Mouse (Mus musculus): ENCODE measurements at regions not wholly inside any gene's neighbourhood (a gene's known extent, or its start where the extent isn't known, plus 50 kb on each side); places are given as distances from the start of the nearest gene placed in this dataset.

DNA sequence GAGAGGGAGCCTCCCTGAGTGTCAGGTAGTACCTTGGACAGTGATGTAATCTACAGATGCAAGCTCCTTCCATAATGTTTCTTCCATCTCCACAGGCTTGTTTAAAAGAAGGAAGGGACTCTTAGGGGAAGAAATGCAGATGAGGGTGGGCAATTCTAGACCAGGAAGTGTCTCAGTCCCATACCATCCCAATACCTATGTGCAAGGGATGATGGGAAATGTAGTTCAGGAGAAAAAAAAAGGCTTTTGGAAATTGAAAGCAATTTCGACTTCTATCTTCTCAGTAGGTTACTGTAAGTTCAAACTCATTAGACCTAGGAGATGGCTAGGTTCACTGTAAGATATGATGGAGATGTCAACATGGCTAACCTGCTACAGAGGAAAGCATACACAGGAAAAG lies 68.3 kb downstream of the Cd83 start:
- no peak for DNase-seq (ENCODE audit: low spot score)

DNA sequence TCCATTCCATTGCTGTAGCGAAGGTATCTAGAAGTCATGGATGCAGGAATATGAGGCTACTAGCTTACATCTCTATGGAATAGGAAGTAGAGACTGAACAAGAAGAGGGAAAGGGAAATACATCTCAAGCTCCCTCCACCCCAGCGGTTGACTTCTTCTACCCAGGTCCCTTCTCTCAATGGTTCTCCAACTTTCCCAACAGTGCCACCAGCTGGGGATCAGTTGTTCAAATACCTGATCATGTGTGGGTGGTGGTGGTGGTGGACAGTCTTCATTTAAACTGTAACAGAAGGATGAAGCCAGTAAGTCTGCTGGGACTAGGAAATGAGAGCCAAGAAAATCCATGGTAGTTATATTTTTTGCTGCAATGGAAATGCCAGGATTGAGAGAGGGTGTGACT lies 70.4 kb downstream of the Cd83 start:
- DNase-seq (ENCODE audit: low spot score) = no peak

DNA sequence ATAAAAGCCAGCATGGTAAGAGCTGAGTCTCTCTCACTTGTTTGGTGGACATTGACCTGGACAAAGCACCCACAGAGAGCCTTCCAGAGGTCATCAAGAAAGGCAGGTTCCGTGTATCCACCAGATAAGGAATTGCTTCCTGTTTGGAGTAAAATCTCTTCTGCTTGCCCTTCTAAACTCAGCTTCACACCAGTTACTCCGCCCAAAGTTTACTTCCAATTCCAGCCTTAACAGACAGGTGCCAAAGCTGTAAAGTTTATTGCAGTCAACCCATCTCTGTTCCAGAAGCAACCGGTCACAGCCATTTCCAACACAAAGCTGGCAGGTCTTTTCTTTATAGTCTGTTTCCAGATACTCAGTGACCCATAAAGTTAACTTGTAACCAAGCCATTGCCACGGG lies 76.4 kb downstream of the Cd83 start:
- DNase-seq (ENCODE audit: low spot score) = no peak

DNA sequence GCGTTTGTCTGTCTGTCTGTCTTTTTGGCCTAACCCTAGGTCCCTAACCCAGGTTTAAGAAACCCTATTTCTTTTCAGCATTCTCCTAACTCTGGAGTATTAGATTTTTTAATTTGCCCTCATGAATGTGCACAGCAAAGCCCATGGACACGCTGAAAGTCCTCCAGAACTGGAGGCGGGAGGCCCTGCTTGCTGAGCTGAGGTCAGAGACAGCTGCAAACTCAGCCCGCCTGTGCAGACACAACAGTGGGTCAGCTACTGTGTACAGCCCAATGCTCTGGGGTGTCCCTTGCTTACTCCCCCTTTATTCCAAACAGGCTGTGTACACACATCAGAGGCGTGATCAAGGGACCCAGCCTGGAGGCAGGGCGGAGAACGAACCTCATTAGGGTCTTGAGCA lies 76.8 kb downstream of the Cd83 start:
- DNase-seq (ENCODE audit: low spot score) = no peak

DNA sequence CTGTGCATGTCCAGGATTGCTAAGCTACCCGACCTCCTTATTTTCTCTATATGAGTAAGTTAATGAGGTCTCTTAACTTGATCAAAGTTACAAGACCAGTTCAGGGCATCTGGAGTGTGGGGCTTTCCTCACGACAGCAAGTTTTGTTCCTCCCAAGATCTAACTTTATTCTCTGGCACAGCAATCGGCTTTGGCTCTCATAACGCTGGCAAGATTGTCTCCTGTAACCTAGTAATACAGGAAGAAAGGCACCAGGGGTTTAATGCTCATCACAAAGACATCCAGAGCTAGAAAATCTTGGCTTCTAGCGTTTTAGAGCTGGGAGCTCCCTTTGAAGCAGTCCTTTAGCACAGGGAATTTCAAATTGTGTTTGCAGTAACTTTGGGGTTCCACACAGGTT lies 77.5 kb downstream of the Cd83 start:
- no peak for DNase-seq (ENCODE audit: low spot score)

DNA sequence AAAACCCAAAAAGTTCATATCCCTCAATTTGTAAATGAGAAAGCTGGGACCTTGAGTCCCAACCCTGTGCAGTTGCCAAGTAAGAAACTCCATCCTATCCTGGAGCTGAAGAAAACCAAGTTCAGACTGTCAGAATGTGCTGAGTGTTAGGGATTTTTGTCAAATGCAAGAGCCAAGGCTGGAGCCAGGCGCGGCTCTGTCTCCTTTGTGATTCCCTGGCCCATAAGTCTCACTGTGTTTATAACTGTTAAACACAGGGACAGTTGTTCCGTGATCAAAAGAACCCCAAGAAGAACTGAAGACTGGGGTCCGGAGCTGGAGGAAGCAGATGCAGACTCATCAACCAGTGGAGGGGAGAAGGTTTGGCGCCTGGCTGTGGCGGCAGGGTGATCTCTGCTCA lies 78.0 kb downstream of the Cd83 start:
- DNase-seq (ENCODE audit: low spot score) = no peak

DNA sequence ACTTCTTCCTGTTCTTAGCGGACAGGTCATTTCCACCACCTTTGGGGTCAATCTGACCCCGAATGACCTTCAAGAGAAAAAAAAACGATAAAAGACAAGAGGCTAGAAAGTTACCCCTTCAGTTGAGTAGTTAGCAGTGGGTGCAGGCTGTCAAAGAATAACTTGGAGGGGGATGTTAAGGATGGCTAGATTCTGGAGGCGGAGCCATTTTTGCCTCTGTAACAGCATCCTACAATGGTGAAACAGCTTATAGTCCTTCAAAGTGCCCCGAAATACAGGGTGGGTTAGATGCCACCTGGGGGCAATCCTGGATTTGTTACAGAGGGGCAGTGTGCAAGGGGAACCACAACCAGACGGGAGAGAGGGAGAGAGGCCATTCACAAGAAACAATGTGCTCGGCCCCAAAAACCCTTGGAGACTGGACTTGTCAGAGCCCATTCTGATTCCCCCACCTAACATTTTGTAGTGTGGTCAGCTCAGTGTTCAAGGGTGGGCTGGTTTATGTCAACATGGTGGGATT lies 79.1 kb downstream of the Cd83 start:
- no peak for DNase-seq (ENCODE audit: low spot score)

DNA sequence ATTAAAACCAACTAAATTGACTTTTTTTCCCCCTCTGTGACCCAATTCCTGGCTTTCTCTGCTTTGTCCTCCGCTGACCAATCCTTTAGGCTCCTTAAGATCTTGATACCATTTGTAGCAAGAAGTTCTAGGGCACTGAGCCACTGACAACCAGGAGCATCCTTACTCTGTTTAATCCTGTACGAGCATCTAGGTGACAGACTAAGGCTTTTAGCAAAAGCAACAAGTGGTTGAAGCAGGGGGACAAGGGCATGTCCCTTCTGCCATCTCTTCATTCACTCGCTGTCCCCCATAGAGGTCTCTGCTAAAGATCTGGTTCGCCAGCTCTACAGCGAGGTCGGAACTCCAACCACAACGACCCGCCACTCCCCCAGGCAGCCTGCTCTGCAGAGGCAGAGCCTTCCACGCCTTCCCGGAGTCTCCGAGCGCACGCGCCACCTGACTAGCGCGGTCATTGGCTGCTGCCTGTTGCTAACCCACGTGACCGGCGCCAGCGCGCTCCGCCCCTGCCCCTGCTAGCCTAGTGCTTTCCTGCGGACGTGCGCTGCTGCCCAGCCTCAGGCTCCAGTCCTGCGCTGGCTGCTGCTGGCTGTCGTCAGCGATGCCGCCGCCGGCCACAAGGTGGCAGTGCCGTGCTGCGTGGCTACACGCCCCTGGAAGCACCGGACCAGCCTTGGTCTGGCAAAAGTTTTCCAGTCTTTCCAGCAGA lies 79.7 kb downstream of the Cd83 start:
- DNase-seq (ENCODE audit: low spot score) = peak; percentile 98

DNA sequence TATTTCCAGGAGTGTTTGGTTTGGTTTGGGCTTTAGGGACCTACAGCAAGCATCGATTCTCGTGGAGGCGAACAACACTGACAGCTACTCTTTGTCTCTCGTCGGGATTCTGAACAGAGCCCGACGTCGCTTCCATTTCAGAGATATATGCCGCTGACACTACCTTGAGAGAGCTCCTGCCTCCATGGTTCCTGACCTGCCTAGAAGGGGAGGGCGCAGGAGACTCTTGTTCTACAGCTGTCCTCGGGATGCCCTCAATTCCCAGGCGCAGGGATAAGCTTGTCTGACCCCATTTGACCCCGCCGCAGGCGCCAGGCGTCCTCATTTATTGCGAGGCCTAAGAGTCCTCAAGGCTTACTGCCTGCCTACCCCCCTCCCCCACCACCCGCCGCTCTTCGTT lies 80.5 kb downstream of the Cd83 start:
- DNase-seq (ENCODE audit: low spot score) = no peak

DNA sequence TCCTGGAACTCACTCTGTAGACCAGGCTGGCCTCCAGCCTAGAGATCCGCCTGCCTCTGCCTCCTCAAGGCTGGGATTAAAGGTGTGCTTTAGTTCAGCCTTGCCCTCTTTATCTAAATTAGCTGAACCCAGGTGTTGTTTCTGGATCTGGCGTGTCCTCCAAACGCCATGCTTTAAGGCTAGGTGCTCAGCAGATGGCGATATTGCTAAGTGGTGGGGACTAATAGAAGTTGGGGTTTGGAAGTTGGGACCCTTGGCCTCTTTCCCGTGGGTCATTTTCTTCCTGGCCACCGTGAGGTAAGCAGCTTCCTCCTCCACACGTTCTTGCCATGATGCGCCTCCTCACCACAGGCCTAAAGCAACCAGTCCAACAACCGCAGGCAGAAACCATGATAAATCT lies 91.3 kb downstream of the Cd83 start:
- DNase-seq (ENCODE audit: low spot score) = no peak

DNA sequence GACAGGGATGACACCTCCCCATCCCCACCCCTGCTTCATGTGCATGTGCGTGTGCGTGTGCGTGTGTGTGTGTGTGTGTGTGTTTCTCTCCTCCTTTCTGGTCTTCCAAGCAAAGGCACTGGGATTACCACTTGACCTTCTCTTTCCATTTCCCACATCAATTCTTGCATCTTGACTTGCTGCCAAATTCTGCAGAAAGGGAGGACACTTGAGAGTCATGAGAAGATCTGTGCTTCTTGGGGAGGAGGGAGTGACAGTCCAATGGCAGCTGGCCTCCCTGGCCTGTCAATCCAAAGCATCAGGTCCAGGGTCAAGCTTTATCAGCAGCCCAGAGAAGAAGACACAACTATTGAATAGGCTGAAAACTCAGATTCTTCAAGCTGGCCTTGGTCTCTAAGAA lies 102.7 kb downstream of the Cd83 start:
- no peak for DNase-seq (ENCODE audit: low spot score)

DNA sequence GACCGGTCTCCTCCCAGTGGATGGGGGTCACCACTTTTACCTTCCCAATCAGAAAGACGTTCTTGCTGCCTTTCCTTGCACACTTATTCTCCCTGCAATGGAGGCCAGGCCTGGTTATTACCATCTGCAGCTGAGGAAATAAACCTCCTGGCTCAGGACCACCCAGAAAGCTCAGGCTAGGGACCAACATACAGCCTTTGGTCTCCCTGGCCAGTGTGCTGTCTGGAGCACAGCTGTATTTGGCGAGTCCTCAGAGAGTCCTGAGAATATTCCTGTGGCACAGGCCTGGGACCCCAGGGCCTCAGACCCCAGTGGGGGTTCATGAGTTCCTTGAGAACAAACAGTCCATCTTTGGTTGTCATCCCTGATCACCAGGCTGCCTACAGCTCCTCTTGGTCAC lies 107.4 kb downstream of the Cd83 start:
- no peak for DNase-seq (ENCODE audit: low spot score)

DNA sequence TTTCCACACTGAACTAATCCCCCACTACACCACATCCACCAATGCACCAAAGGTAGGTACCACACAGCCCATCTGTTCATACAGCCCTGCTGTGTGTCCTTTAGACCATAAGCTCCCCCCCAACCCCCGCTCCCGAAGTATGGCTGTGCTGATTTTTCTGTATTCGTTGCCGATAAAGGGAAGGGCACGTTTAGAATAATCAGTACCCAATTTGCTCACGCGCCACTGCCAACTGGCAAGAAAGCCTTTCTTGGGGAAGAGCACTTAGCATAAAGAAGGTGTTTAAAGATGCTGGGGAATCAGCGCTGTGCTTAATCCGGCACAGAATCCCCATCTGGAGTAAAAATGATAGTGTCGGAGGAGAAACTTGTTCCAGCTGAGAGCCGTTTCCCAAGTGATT lies 111.4 kb downstream of the Cd83 start:
- DNase-seq (ENCODE audit: low spot score) = no peak

DNA sequence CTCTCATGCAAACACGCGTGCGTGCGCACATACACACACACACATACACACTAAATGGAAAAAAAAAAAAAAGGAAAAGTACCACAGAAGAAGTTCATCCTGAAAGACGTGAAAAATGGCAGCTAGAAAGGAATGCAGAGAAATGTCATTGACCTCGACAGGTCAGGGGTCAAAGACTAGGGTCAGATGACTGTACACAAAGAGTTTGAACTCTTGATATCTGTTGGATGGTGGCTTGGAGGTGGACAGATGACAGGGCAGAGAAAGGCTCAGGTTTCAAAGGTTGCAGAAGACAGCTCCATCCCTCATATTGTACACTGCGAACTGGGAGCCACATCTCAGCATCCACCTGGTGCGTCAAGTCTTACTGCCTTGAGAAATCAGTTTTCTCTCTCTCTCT lies 112.5 kb downstream of the Cd83 start:
- DNase-seq (ENCODE audit: low spot score) = no peak

DNA sequence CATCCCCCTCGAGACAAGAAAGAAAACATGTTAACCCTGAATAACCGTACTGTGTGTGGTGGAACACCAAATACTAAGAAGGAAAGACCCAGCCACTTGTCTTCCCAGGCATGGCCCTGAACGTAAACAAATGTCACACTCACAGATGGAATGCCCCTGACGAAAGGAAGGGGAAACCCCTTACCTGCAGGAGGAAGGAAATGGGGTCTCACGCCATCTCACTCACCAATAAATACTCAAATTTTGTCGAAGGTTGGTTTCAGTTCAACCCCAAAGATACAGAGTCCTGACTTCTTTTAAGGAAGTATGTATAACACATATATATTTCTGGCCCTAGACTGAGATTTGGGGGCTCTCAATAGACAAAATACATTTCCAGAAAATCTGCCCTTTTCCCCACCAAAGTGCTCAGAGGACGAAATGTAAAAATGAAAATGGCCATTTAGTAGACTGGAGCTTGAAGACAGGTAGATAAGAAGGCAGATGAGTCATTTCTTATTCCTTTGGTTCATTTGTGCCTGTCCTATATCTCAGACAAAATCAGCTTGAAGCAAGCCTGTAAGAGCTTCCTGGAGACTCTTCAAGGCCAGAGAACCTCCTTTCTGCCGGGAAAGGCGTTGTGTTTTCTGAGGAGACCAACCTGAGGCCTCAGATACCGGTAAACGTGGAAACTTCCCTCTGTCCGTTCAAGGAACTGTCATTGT lies 114.1 kb downstream of the Cd83 start:
- DNase-seq (ENCODE audit: low spot score) = peak; percentile 11

DNA sequence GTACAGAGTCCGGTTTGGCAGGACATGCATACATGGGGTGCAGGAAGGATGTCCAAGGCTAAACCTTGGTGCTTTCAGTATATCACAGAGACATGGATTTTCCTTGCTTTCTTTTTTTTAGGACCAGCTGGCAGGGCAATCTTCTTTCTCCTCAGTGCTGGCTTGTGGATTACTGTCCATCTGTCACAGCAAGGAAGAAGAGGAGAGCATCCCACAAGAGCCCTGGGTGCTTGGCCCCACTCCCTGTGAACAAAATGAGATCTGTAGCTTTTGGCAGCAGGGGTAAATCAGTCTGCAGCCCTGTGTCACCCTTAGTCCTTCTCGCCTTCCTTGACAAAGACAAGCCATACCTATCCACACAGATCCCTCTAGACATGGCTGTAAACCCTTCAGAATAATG lies 115.5 kb downstream of the Cd83 start:
- DNase-seq (ENCODE audit: low spot score) = no peak

DNA sequence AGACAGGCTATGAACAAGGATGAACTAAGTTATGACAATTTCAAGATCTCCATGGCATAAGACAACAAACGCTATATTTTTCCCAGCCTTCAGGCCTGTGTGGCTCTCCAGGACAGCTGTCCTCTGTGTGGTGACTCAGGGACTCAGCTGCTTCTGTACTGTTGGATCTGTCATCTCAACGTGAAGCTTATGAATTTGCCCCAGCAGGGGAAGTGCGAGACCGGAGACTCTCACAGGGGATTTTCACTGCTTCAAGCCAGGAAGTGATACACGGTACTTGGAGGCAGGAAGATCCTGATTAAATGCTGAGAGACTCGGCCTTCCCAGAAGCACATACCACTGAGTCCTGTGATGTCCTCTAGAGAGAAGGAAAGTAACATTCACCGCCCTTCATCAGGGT lies 116.2 kb downstream of the Cd83 start:
- no peak for DNase-seq (ENCODE audit: low spot score)

DNA sequence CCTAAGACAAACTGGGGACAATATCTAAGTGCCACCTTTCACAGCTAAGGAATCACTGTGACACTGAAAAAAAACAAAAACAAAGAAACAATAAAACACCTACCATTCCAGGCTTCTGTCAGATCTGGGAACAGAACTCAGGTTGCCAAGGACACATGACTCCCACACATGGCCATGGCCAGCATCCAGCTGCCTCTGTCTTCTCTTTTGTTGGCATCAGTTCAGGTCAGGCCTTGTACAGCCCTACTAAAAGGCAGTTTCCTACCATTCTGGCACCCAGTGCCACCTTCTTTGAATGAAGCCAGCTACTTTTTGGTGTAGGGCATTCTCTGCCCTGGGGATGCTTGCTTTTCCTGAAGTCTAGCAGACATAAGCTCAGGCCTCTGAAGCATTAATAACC lies 118.8 kb downstream of the Cd83 start:
- no peak for DNase-seq (ENCODE audit: low spot score)

DNA sequence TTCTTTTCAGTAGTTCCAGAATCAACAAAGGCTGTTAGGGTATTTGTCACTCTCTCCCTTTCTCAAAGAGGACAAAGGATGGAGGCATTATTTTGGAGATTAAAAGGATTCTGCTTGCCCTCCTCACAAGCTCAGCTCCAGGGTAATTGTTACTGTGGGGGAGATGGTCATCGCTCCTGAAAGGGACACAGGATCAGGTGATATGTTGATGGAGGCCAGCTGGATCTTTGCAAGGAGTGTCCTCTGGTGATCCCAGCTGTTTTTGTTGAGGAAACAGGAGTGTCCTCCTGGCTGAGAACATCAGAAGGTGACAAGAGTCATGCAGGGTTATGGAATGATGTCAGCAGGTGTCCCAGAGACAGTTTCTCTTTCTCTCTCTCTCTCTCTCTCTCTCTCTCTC lies 119.7 kb downstream of the Cd83 start:
- DNase-seq (ENCODE audit: low spot score) = no peak

DNA sequence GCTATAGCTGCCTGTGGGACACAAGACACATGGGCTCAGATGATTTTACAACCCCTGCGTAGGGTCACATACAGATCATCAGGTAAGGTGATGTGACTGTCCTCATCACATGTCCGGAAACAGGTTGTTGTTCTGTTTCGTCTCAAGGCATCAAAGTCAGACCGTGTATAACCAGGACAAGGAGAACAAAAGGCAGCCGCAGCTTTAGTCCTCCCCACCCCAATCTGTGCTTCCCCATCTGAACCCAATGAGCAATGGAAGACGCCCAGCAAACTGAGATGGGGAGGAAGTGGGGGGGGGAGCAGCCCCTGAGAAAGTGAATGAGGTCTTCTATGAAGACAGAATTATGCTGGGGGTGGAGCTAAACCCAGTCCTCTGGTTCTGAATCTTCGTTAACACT lies 121.7 kb downstream of the Cd83 start:
- peak; percentile 61 for DNase-seq (ENCODE audit: low spot score)

DNA sequence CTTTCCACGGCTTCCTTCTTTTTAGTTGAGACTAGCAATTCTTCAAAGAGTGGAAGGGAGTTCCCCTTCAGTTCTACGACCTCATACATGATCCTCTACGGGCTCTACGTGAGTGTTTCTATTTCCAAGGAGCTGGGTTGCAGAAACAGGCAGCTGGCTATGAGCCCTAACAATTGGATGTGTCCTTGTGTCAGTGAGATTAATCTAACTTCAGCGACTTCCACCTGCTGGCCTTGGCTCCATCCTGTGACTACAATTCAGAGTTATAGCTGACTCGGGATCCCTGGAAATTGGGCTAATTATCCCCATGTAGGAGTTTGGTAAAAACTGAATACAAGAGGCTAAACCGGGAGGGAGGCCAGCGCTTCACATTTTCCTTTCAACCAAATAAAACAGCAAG lies 122.8 kb downstream of the Cd83 start:
- no peak for DNase-seq (ENCODE audit: low spot score)

DNA sequence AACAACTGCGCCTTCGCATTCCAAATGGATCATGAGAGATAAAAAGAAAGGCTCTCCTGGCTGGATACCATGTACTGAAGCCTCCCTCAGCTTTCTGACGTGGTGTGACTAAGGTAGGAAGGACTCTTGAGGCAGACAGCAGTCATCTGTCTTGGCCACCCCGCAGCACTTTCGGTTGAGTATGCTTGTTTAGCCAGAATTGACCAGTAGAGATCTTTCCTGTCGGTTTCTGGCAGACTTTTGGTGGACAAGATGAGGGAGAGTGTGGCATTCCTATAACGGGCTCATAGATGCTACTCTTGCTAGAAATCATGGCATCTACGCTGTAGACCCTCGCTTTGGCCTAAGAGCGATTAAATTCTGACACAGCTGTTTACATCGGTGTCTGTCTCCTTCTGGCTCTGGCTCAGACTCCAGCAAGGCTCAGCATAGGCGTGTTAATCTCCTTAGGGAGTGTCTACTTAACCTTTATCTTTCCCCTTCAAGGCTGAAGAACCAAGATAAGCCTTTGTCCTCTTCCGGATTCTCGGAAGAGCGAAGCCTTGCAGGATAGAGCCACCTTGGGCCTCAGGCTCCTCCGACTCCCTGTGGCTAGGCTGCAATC lies 123.6 kb downstream of the Cd83 start:
- no peak for DNase-seq (ENCODE audit: low spot score)

DNA sequence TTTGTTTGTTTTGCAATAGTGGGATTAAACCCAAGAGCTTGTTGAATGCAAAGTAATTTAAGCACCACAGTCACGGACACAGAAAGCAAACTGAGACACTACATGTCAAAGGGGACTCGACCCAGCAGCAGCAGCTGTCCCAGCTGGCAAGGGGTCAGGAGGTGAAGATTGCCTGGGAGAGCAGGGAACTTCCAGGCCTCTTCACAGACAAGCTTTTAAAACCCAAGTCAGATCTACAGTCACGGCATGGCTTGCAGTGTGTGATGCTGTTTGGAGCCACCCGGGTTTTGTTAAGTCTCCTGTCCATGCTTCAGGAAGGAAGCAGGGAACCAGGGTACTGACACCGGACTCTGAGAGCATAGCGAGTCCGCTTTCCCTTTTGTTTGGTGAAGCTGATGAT lies 125.4 kb downstream of the Cd83 start:
- DNase-seq (ENCODE audit: low spot score) = no peak
